Mouse (Mus musculus): ENCODE measurements around the gene Irx2. TPM values are rescaled to one million over a fixed set of nuclear protein-coding genes. Genes with fewer than 3 reads are reported as not detected.

The Irx2 gene
- polyA plus RNA-seq, 1 experiment from 2014 or later: 5.9 TPM

DNA sequence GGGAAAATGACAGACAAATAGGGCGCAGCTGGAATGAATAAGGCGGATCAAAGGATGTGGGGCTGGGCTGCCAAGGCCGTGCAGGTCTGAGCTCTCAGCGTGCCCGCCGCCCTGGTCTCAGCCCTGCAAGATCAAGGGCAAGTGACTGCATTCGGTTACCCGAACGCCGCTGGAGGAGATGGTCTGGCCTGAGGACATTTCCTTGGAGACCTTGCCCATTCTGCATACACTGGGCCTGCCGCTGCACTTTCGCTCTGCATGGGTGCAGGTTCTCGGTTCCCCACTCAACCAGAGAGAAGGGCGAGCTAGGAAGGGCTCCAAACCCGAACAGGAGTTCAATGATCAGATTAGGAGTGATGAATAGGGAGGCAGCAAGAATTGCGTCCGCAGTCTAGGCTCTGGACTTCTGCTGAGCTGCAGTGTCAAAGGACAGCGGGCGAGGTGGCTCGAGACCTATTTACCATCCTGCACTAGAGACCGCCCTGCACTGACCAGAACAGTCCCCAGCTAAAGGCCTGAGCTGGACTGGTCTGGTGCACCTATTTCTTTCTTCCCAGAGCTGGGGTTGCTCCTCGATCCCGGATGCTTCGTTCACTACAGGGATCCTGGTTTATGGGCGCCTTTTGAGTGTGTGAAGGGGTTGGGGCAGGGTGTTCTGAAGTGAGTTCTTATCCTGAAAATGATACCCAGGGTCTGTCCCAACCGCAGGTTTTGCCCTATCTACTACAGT, 9.9 kb downstream of the Irx2 start:
- H3K9ac ChIP-seq: no peak overlapping the region

DNA sequence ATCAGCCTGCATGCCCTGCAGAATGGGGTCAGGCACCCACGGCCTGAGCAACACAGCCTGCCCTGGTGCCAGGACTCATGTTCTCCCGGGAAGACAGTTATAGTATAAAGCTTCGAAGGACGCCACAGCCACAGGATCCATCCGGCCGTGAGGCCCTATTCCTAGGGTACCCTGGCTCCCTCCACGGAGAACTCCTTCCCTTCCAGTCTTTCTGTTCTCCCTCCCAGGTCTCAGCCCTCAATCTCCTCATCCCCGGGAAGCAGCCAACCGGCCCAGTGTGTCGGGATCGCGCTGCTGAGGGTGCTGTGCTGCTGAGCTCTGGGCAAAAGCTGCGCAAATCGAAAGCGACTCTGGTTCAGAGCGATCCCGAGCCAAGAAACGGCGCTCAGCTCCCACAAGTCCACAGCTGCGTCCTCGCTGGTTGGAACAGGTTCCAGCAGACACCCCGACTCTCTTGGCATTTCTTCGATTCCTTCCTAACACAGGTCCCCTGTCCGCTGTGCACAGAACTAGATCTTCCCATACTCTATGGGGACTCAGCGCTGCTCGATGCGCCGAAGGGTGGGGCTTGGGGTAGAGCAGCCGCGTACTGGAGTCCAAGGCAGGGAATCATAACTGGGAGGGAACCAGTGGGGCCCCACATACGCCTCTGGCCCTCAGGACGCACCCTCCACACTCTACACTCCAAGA, 11.0 kb downstream of the Irx2 start:
- Histone ChIP-seq H3K9me3 (no peaks in the 10 kb centered on the region), H3K4me1 (peaks cover 10% of the 10 kb centered on the region; the same call in 1 of the 2 replicates), H3K36me3 (no peaks in the 10 kb centered on the region), H3K4me3 (replicated peaks) (peak overlapping the region; percentile 47), H3K4me2 (peak overlapping the region; percentile 85), H3K27me3 (replicated peaks) (peaks cover 67% of the 10 kb centered on the region), H3K27ac (no peak overlapping the region), H3K9ac (no peak overlapping the region)
- WGBS: 2% methylated on average over 32 of the region's 32 CpGs
- ATAC-seq (ENCODE audit: insufficient read depth, low FRiP score, low read depth): peak; percentile 20; the same call in 1 of the 2 replicates

More for the DNA sequence above, 9.9 kb downstream of the Irx2 start:
- no peaks in the 10 kb centered on the region for H3K9me3 ChIP-seq
- peak overlapping the region; percentile 85 for H3K4me2 ChIP-seq
- peaks cover 75% of the 10 kb centered on the region for H3K27me3 ChIP-seq (replicated peaks)
- H3K4me1 ChIP-seq: peaks cover 10% of the 10 kb centered on the region; the same call in 1 of the 2 replicates
- H3K27ac ChIP-seq: no peak overlapping the region
- no peak for ATAC-seq (ENCODE audit: insufficient read depth, low FRiP score, low read depth)
- no peaks in the 10 kb centered on the region for H3K36me3 ChIP-seq
- 7% methylated on average over 26 of the region's 26 CpGs for WGBS
- peak overlapping the region; percentile 47 for H3K4me3 ChIP-seq (replicated peaks)

- H3K4me1 ChIP-seq: peaks cover 10% of the 10 kb centered on the region; the same call in 1 of the 2 replicates
- peak overlapping the region; percentile 85 for H3K4me2 ChIP-seq
- H3K27me3 ChIP-seq (replicated peaks): peaks cover 61% of the 10 kb centered on the region
- no peak overlapping the region for H3K9ac ChIP-seq
- ATAC-seq (ENCODE audit: insufficient read depth, low FRiP score, low read depth): no peak
- no peaks in the 10 kb centered on the region for H3K9me3 ChIP-seq
- H3K4me3 ChIP-seq (replicated peaks): peak overlapping the region; percentile 47
- no peak overlapping the region for H3K27ac ChIP-seq
- H3K36me3 ChIP-seq: no peaks in the 10 kb centered on the region
- 1% methylated on average over 11 of the region's 11 CpGs for WGBS
Observed at GRCm38 (mm10) chr13:72640131-72640521, 11.5 kb downstream of the Irx2 start.

DNA sequence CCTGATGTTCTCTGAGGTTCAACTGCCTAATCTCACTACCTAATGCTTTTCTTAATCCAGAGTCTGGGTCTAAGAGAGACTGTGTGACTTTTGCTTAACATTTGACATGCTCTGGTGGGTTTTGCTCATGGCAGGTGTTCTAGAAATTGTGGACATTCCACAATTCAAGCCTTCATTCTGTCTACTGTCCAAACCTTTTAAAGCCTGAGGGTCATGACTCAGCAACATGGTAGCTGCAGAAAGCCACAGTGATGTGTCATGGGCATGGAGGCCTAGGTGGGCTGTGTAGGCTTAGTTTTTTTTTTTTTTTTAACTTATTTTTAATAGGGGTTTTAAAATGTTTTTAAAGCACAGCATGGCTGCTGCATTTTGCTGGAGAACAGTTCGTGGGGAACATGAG, 27.8 kb downstream of the Irx2 start:
- H3K9me3 ChIP-seq: no peaks in the 10 kb centered on the region
- H3K27me3 ChIP-seq (replicated peaks): no peaks in the 10 kb centered on the region
- no peaks in the 10 kb centered on the region for H3K36me3 ChIP-seq
- H3K27ac ChIP-seq: no peak overlapping the region
- no peak overlapping the region for H3K9ac ChIP-seq
- no peaks in the 10 kb centered on the region for H3K4me1 ChIP-seq
- no peak overlapping the region for H3K4me2 ChIP-seq
- 38% methylated on average over 1 of the region's 1 CpGs for WGBS
- no peak overlapping the region for H3K4me3 ChIP-seq (replicated peaks)
- no peak for ATAC-seq (ENCODE audit: insufficient read depth, low FRiP score, low read depth)

DNA sequence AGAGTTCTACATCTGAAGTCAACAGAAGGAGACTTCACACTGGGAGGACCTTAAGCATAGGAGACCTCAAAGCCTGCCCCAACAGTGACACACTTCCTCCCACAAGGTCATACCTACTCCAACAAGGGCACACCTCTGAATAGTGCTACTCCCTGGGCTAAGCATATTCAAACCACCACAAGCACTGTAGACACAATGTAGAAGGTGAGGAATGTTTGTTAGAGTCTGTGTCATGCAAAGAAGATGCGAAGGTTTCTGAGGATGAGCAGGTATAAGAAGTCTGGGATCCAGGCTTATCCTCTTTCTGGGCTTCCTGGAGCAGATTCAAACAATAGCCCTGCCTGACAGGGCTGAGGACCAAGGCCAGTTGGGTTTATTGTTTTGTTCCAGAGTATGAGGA, 47.2 kb downstream of the Irx2 start:
- WGBS: 86% methylated on average over 1 of the region's 1 CpGs
- ATAC-seq (ENCODE audit: insufficient read depth, low FRiP score, low read depth): no peak

More for the DNA sequence above, 47.2 kb downstream of the Irx2 start:
- Histone ChIP-seq H3K9me3 (no peaks in the 10 kb centered on the region), H3K27me3 (replicated peaks) (no peaks in the 10 kb centered on the region), H3K4me1 (no peaks in the 10 kb centered on the region), H3K27ac (no peak overlapping the region), H3K9ac (no peak overlapping the region), H3K36me3 (no peaks in the 10 kb centered on the region), H3K4me2 (no peak overlapping the region), H3K4me3 (replicated peaks) (no peak overlapping the region)
